Mouse (Mus musculus) CH12.LX (cell line): ENCODE data around the gene Trim11. TPM values are rescaled to one million over a fixed set of nuclear protein-coding genes. Genes with fewer than 3 reads are reported as not detected.

Experiments
- DNase-seq: peaks from one replicate; pipeline ENCODE4 v3.0.0-alpha.2; 2013; ENCODE audit errors: extremely low read depth
- H3K27ac ChIP-seq: 2 replicates; pipeline ENCODE4 v1.5.1; 2012; ENCODE audit warnings: low read depth, mild to moderate bottlenecking, control low read depth, moderate library complexity; ENCODE audit not compliant: insufficient read depth
- H3K27me3 ChIP-seq: replicated peaks from 2 replicates; pipeline ENCODE3; 2012; ENCODE audit warnings: inconsistent platforms
- H3K36me3 ChIP-seq, 2 experiments: replicated peaks in 1 of 2; 2 replicates each; pipeline versions ENCODE3 to v1.6.1; 2012; ENCODE audit warnings: inconsistent platforms in 1 of 2, low read length in 1 of 2, mild to moderate bottlenecking in 1 of 2, mixed read lengths in 1 of 2, moderate library complexity in 1 of 2; ENCODE audit not compliant: control insufficient read depth in 1 of 2, insufficient read depth in 1 of 2
- H3K4me1 ChIP-seq, 2 experiments: 2 replicates each; pipeline ENCODE4 v1.6.1; 2012; ENCODE audit warnings: inconsistent platforms in 1 of 2, moderate library complexity in 1 of 2; ENCODE audit not compliant: insufficient read depth in 2 of 2, control insufficient read depth in 1 of 2
- H3K4me2 ChIP-seq: 2 replicates; pipeline ENCODE4 v1.6.1; 2012; ENCODE audit warnings: low read depth, mild to moderate bottlenecking, control low read depth; ENCODE audit not compliant: poor library complexity, insufficient read depth, severe bottlenecking
- H3K4me3 ChIP-seq, 3 experiments: fragments of 150-350 bp in 1 of 3; sonication (generic) in 1 of 3; replicated peaks in 1 of 3; 2 replicates each; pipeline versions ENCODE3 to v1.5.1; 2011 to 2012; ENCODE audit warnings: low read depth in 2 of 3, low read length in 2 of 3, mild to moderate bottlenecking in 2 of 3, moderate library complexity in 2 of 3, control low read depth in 1 of 3, improper control_type of control experiment in 1 of 3, inconsistent platforms in 1 of 3, mixed read lengths in 1 of 3; ENCODE audit not compliant: poor library complexity in 1 of 3
- H3K79me2 ChIP-seq: replicated peaks from 2 replicates; pipeline ENCODE4 v1.6.1; 2012; ENCODE audit warnings: mild to moderate bottlenecking, moderate library complexity; ENCODE audit not compliant: control insufficient read depth, poor library complexity, insufficient read depth, severe bottlenecking; ENCODE audit errors: extremely low read depth
- H3K9ac ChIP-seq: 2 replicates; pipeline ENCODE4 v1.6.1; 2012; ENCODE audit warnings: low read depth, mild to moderate bottlenecking, control low read depth, moderate library complexity; ENCODE audit not compliant: insufficient read depth
- H3K9me3 ChIP-seq: replicated peaks from 2 replicates; pipeline ENCODE3; 2012; ENCODE audit warnings: low read length, inconsistent platforms, mixed read lengths
- BHLHE40 ChIP-seq: IDR thresholded peaks from 2 replicates; pipeline ENCODE4 v1.6.1; 2011; ENCODE audit warnings: mild to moderate bottlenecking, low read depth, low read length, improper control_type of control experiment
- CHD1 ChIP-seq: IDR thresholded peaks from 2 replicates; pipeline ENCODE4 v1.6.1; 2012; ENCODE audit warnings: low read depth, low read length, improper control_type of control experiment, inconsistent platforms
- CHD2 ChIP-seq: IDR thresholded peaks from 2 replicates; pipeline ENCODE4 v1.6.1; 2011; ENCODE audit warnings: low read length, improper control_type of control experiment
- CTCF ChIP-seq, 2 experiments: IDR thresholded peaks in 1 of 2; conservative IDR thresholded peaks in 1 of 2; 2 replicates each; pipeline ENCODE4 v1.5.1; 2011 to 2012; ENCODE audit warnings: low read depth in 2 of 2, low read length in 2 of 2, improper control_type of control experiment in 1 of 2, inconsistent platforms in 1 of 2, mild to moderate bottlenecking in 1 of 2, moderate library complexity in 1 of 2
- E2F4 ChIP-seq: IDR thresholded peaks from 2 replicates; pipeline ENCODE4 v1.6.1; 2011; ENCODE audit warnings: low read depth, low read length, improper control_type of control experiment; ENCODE audit not compliant: insufficient replicate concordance
- ELF1 ChIP-seq: IDR thresholded peaks from 2 replicates; pipeline ENCODE4 v1.6.1; 2014; ENCODE audit warnings: low read depth, mild to moderate bottlenecking, inconsistent platforms, low read length, improper control_type of control experiment
- EP300 ChIP-seq: IDR thresholded peaks from 2 replicates; pipeline ENCODE4 v1.6.1; 2011; ENCODE audit warnings: low read length, improper control_type of control experiment
- ETS1 ChIP-seq: conservative IDR thresholded peaks from 2 replicates; pipeline ENCODE4 v1.6.1; 2012; ENCODE audit warnings: low read depth, mild to moderate bottlenecking, inconsistent platforms, low read length, improper control_type of control experiment, moderate library complexity
- GABPA ChIP-seq: IDR thresholded peaks from 2 replicates; pipeline ENCODE4 v1.6.1; 2012; ENCODE audit warnings: low read depth, low read length, improper control_type of control experiment, inconsistent platforms; ENCODE audit not compliant: insufficient replicate concordance
- HCFC1 ChIP-seq: IDR thresholded peaks from 2 replicates; pipeline ENCODE4 v1.6.1; 2012; ENCODE audit warnings: low read depth, mild to moderate bottlenecking, inconsistent platforms, low read length, improper control_type of control experiment
- IRF4 ChIP-seq: IDR thresholded peaks from 2 replicates; pipeline ENCODE4 v1.6.1; 2014; ENCODE audit warnings: low read depth, mild to moderate bottlenecking, inconsistent platforms, low read length, improper control_type of control experiment
- JUN ChIP-seq: IDR thresholded peaks from 2 replicates; pipeline ENCODE4 v1.6.1; 2011; ENCODE audit warnings: low read depth, mild to moderate bottlenecking, low read length, improper control_type of control experiment, moderate library complexity; ENCODE audit not compliant: insufficient read depth
- JUND ChIP-seq: conservative IDR thresholded peaks from 2 replicates; pipeline ENCODE4 v1.6.1; 2011; ENCODE audit warnings: low read depth, low read length, improper control_type of control experiment
- KAT2A ChIP-seq: IDR thresholded peaks from 2 replicates; pipeline ENCODE4 v1.6.1; 2012; ENCODE audit warnings: low read length, improper control_type of control experiment, inconsistent platforms; ENCODE audit not compliant: insufficient replicate concordance
- MAFK ChIP-seq: IDR thresholded peaks from 2 replicates; pipeline ENCODE4 v1.6.1; 2011; ENCODE audit warnings: low read length, improper control_type of control experiment; ENCODE audit not compliant: insufficient replicate concordance
- MAX ChIP-seq: IDR thresholded peaks from 2 replicates; pipeline ENCODE4 v1.6.1; 2011; ENCODE audit warnings: low read length, improper control_type of control experiment
- MAZ ChIP-seq: IDR thresholded peaks from 2 replicates; pipeline ENCODE4 v1.6.1; 2012; ENCODE audit warnings: low read depth, mild to moderate bottlenecking, inconsistent platforms, low read length, improper control_type of control experiment, moderate library complexity
- MEF2A ChIP-seq: IDR thresholded peaks from 2 replicates; pipeline ENCODE4 v1.6.1; 2014; ENCODE audit warnings: low read depth, mild to moderate bottlenecking, inconsistent platforms, low read length, improper control_type of control experiment, borderline replicate concordance
- MXI1 ChIP-seq: IDR thresholded peaks from 2 replicates; pipeline ENCODE4 v1.6.1; 2011; ENCODE audit warnings: mild to moderate bottlenecking, low read depth, low read length, improper control_type of control experiment
- MYC ChIP-seq: IDR thresholded peaks from 2 replicates; pipeline ENCODE4 v1.6.1; 2011; ENCODE audit warnings: low read depth, mild to moderate bottlenecking, improper control_type of control experiment, low read length
- NELFE ChIP-seq: IDR thresholded peaks from 2 replicates; pipeline ENCODE4 v1.6.1; 2011; ENCODE audit warnings: low read depth, low read length, improper control_type of control experiment
- NRF1 ChIP-seq: IDR thresholded peaks from 2 replicates; pipeline ENCODE4 v1.6.1; 2014; ENCODE audit warnings: low read depth, mild to moderate bottlenecking, inconsistent platforms, low read length, improper control_type of control experiment, moderate library complexity
- PAX5 ChIP-seq: IDR thresholded peaks from 2 replicates; pipeline ENCODE4 v1.6.1; 2012; ENCODE audit warnings: low read length, inconsistent platforms, mixed read lengths
- POLR2A ChIP-seq: IDR thresholded peaks from 2 replicates; pipeline ENCODE4 v1.6.1; 2011; ENCODE audit warnings: low read depth, mild to moderate bottlenecking, improper control_type of control experiment, low read length
- POLR2AphosphoS2 ChIP-seq: IDR thresholded peaks from 2 replicates; pipeline ENCODE4 v1.6.1; 2011; ENCODE audit warnings: low read depth, low read length, improper control_type of control experiment
- RAD21 ChIP-seq: IDR thresholded peaks from 2 replicates; pipeline ENCODE4 v1.6.1; 2011; ENCODE audit warnings: low read depth, mild to moderate bottlenecking, low read length, improper control_type of control experiment, moderate library complexity
- RCOR1 ChIP-seq: conservative IDR thresholded peaks from 2 replicates; pipeline ENCODE4 v1.6.1; 2012; ENCODE audit warnings: low read depth, mild to moderate bottlenecking, inconsistent platforms, low read length, improper control_type of control experiment
- SIN3A ChIP-seq: IDR thresholded peaks from 2 replicates; pipeline ENCODE4 v1.6.1; 2012; ENCODE audit warnings: low read length, improper control_type of control experiment, inconsistent platforms
- SMC3 ChIP-seq: IDR thresholded peaks from 2 replicates; pipeline ENCODE4 v1.6.1; 2011; ENCODE audit warnings: low read depth, low read length, improper control_type of control experiment
- TBP ChIP-seq: conservative IDR thresholded peaks from 2 replicates; pipeline ENCODE4 v1.6.1; 2011; ENCODE audit warnings: low read depth, low read length, improper control_type of control experiment
- TCF12 ChIP-seq: IDR thresholded peaks from 2 replicates; pipeline ENCODE4 v1.6.1; 2014; ENCODE audit warnings: low read depth, mild to moderate bottlenecking, inconsistent platforms, low read length, improper control_type of control experiment
- UBTF ChIP-seq: IDR thresholded peaks from 2 replicates; pipeline ENCODE4 v1.6.1; 2012; ENCODE audit warnings: low read depth, mild to moderate bottlenecking, inconsistent platforms, low read length, improper control_type of control experiment, moderate library complexity
- USF1 ChIP-seq: IDR thresholded peaks from 2 replicates; pipeline ENCODE4 v1.6.1; 2014; ENCODE audit warnings: low read depth, mild to moderate bottlenecking, inconsistent platforms, low read length, improper control_type of control experiment
- USF2 ChIP-seq: conservative IDR thresholded peaks from 2 replicates; pipeline ENCODE4 v1.6.1; 2011; ENCODE audit warnings: low read depth, low read length, improper control_type of control experiment
- ZC3H11A ChIP-seq: IDR thresholded peaks from 2 replicates; pipeline ENCODE4 v1.6.1; 2012; ENCODE audit warnings: low read depth, mild to moderate bottlenecking, inconsistent platforms, low read length, improper control_type of control experiment
- ZKSCAN1 ChIP-seq: IDR thresholded peaks from 2 replicates; pipeline ENCODE4 v1.6.1; 2012; ENCODE audit warnings: low read depth, inconsistent platforms, low read length, improper control_type of control experiment, borderline replicate concordance
- ZMIZ1 ChIP-seq: IDR thresholded peaks from 2 replicates; pipeline ENCODE4 v1.6.1; 2012; ENCODE audit warnings: low read depth, mild to moderate bottlenecking, inconsistent platforms, low read length, improper control_type of control experiment
- dilution Hi-C: fragments of 300-500 bp; cut with MboI; formaldehyde crosslinking; loops from 2 replicates; pipeline ENCODE4 v1.14.3; 2020; ENCODE audit warnings: low sequenced_read_pairs; ENCODE audit not compliant: extremely low pct_unique_long_range_greater_than_20kb, extremely low pct_ligation_motif_present
- in situ Hi-C: fragments of 300-500 bp; cut with MboI; formaldehyde crosslinking; loops from 3 replicates; pipeline ENCODE4 v1.14.3; 2019; ENCODE audit warnings: low sequenced_read_pairs, low pct_ligation_motif_present, low pct_unique_long_range_greater_than_20kb, mixed read lengths
- polyA plus RNA-seq: library from polyadenylated mRNA; unstranded; fragments of >175 nt; gene quantifications from 2 replicates; pipeline ENCODE4 v1.2.1, GENCODE M21; 2012; ENCODE audit warnings: low read depth; ENCODE audit not compliant: insufficient read length
- total RNA-seq, 2 experiments: library from RNA; depleted of rRNA; stranded (reverse); fragments of 300-350 nt in 1 of 2; fragments of >200 nt in 1 of 2; gene quantifications; 2 replicates each; pipeline ENCODE4 v1.2.3; 2012 to 2014

The Trim11 gene
- total and polyA plus RNA-seq, 3 experiments = 21.8 to 33.2 (median 23.2) TPM

DNA sequence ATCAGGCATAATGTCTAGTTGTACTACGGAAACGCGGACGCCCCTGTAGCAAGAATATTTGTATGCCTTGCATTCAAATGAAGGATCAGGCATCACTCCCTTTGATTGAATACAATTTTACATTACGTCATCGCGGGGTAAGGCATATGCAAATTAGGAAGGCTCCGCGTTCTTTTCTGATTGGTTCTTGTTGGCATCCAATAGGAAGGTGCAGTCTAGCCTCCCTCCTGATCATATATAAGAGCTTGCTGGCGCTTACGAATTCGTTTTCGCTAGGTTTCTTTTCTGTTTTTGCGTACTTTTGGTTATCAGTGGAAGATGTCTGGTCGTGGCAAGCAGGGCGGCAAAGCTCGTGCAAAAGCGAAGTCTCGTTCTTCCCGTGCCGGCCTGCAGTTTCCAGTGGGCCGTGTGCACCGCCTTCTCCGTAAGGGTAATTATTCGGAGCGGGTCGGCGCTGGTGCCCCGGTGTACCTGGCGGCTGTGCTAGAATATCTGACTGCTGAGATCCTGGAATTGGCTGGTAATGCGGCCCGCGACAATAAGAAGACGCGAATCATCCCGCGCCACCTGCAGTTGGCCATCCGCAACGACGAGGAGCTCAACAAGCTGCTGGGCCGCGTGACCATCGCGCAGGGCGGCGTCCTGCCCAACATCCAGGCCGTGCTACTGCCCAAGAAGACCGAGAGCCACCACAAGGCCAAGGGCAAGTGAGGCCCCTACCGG lies 23.3 kb upstream of the Trim11 start, which contains the start of the genes Hist3h2a and Trim17:
TSS of gene Hist3h2a (plus strand) at position 266 of the 723 bp plus-strand sequence.
TSS of gene Trim17 (plus strand) at position 266 of the 723 bp plus-strand sequence.
- H3K9ac ChIP-seq = peak within 1 kb of the TSS; percentile 83
- peak within 1 kb of the TSS; percentile 72 to 78 (median 72) for H3K4me3 ChIP-seq
- H3K27me3 ChIP-seq = peaks cover 31% of the 10 kb centered on the region
- peaks cover 2% of the 10 kb centered on the region; the same call in 1 of the 2 replicates for H3K79me2 ChIP-seq
- H3K9me3 ChIP-seq = no peaks in the 10 kb centered on the region
- H3K36me3 ChIP-seq = peaks cover 2 to 14% of the 10 kb centered on the region in 2 experiments
- dilution Hi-C loops = no loop called here
- peak; percentile 100 for DNase-seq
- peaks cover 13 to 46% of the 10 kb centered on the region in 2 experiments for H3K4me1 ChIP-seq
- H3K4me2 ChIP-seq = peak within 1 kb of the TSS; percentile 96
- H3K27ac ChIP-seq = peak within 1 kb of the TSS; percentile 93
- in situ Hi-C loops = loop anchor here (5.0 kb wide), 1 partner anchor 32 kb away; no protein-coding TSS in a partner anchor
- TF ChIP-seq MYC (peak; percentile 64), MAX (peak; percentile 29; the same call in 1 of the 2 replicates), RCOR1 (no peak; the same call in 1 of the 2 replicates), NRF1 (peak; percentile 12; the same call in 1 of the 2 replicates), BHLHE40 (peak; percentile 84), MXI1 (peak; percentile 46), UBTF (peak; percentile 97), JUND (peak; percentile 97), IRF4 (0 out of 2 replicates have a peak, but pooled peaks have one; percentile 47), CHD1 (no peak; the same call in 1 of the 2 replicates), TBP (peak; percentile 99), SIN3A (peak; percentile 89; the same call in 1 of the 2 replicates), JUN (peak; percentile 97), POLR2A (peak; percentile 99), TCF12 (peak; percentile 98), USF2 (peak; percentile 28; the same call in 1 of the 2 replicates), ZC3H11A (no peak), SMC3 (peak; percentile 47), E2F4 (peak; percentile 12; the same call in 1 of the 2 replicates), MAZ (no peak), MAFK (0 out of 2 replicates have a peak, but pooled peaks have one; percentile 51), NELFE (peak; percentile 100), ELF1 (no peak; the same call in 1 of the 2 replicates), EP300 (no peak), HCFC1 (peak; percentile 74), ZMIZ1 (peak; percentile 99), POLR2AphosphoS2 (peak; percentile 99), MEF2A (0 out of 2 replicates have a peak, but pooled peaks have one; percentile 43), KAT2A (0 out of 2 replicates have a peak, but pooled peaks have one; percentile 11), CTCF (conservative IDR thresholded peaks at IDR 0.05 in 1 of 2, IDR thresholded peaks at IDR 0.05 in 1 of 2; ENCODE audit: low read depth in 2 of 2, low read length in 2 of 2) (peak in 1 of 2 experiments; percentile 72; a peak in 2 of 4 replicates), CHD2 (peak; percentile 96), PAX5 (no peak), ZKSCAN1 (no peak), ETS1 (0 out of 2 replicates have a peak, but pooled peaks have one; percentile 12), RAD21 (peak; percentile 39), GABPA (no peak; the same call in 1 of the 2 replicates), USF1 (peak; percentile 66)
